Mouse (Mus musculus) myocyte (in vitro differentiated cells): Measurements from ENCODE around the gene Asap2. TPM values are rescaled to one million over a fixed set of nuclear protein-coding genes. Genes with fewer than 3 reads are reported as not detected.

ENCODE experiments used
- H3K27me3 ChIP-seq: one replicate; pipeline ENCODE4 v1.6.1; 2011; ENCODE audit not compliant: control insufficient read depth, insufficient read depth, insufficient read length
- H3K36me3 ChIP-seq: one replicate; pipeline ENCODE4 v1.6.1; 2011; ENCODE audit not compliant: control insufficient read depth, insufficient read depth
- H3K4me2 ChIP-seq: one replicate; pipeline ENCODE4 v1.6.1; 2011; ENCODE audit warnings: low read depth, control low read depth
- H3K4me3 ChIP-seq: one replicate; pipeline ENCODE4 v1.5.1; 2011; ENCODE audit warnings: mild to moderate bottlenecking, control low read depth, moderate library complexity
- H3K79me2 ChIP-seq: one replicate; pipeline ENCODE4 v1.6.1; 2011; ENCODE audit not compliant: control insufficient read depth, insufficient read depth
- H3ac ChIP-seq: one replicate; pipeline ENCODE4 v1.6.1; 2011; ENCODE audit not compliant: control insufficient read depth, insufficient read length
- CEBPB ChIP-seq: IDR thresholded peaks from 2 replicates; pipeline ENCODE4 v1.6.1; 2011; ENCODE audit warnings: mild to moderate bottlenecking, moderate library complexity; ENCODE audit not compliant: poor library complexity, insufficient read depth, severe bottlenecking
- E2F4 ChIP-seq: IDR thresholded peaks from one replicate; pipeline ENCODE4 v1.6.1; 2011; ENCODE audit warnings: mild to moderate bottlenecking, control low read depth, moderate library complexity; ENCODE audit not compliant: insufficient read depth
- MAX ChIP-seq: IDR thresholded peaks from one replicate; pipeline ENCODE4 v1.6.1; 2011; ENCODE audit warnings: low read depth, mild to moderate bottlenecking, control low read depth
- MYOD1 ChIP-seq, 3 experiments: IDR thresholded peaks; one replicate each; pipeline ENCODE4 v1.6.1; 2011; ENCODE audit warnings: control low read depth in 2 of 3, low read depth in 2 of 3, mild to moderate bottlenecking in 2 of 3, moderate library complexity in 1 of 3; ENCODE audit not compliant: insufficient read length in 2 of 3, control insufficient read depth in 1 of 3
- MYOG ChIP-seq, 3 experiments: IDR thresholded peaks; one replicate each; pipeline ENCODE4 v1.6.1; 2011; ENCODE audit warnings: control low read depth in 2 of 3, low read depth in 2 of 3, mild to moderate bottlenecking in 2 of 3; ENCODE audit not compliant: insufficient read length in 2 of 3, control insufficient read depth in 1 of 3, insufficient read depth in 1 of 3
- POLR2A ChIP-seq: IDR thresholded peaks from one replicate; pipeline ENCODE4 v1.6.1; 2011; ENCODE audit warnings: low read depth, mild to moderate bottlenecking, control low read depth, moderate library complexity; ENCODE audit not compliant: insufficient read length
- POLR2AphosphoS2 ChIP-seq: IDR thresholded peaks from one replicate; pipeline ENCODE4 v1.6.1; 2011; ENCODE audit warnings: low read depth, control low read depth; ENCODE audit not compliant: insufficient read length
- REST ChIP-seq: IDR thresholded peaks from one replicate; pipeline ENCODE4 v1.6.1; 2011; ENCODE audit warnings: mild to moderate bottlenecking, control low read depth, moderate library complexity; ENCODE audit not compliant: insufficient read depth, insufficient read length
- SRF ChIP-seq: IDR thresholded peaks from one replicate; pipeline ENCODE4 v1.6.1; 2011; ENCODE audit warnings: low read depth; ENCODE audit not compliant: control insufficient read depth, insufficient read length
- TCF12 ChIP-seq: IDR thresholded peaks from one replicate; pipeline ENCODE4 v1.6.1; 2011; ENCODE audit warnings: mild to moderate bottlenecking, control low read depth; ENCODE audit not compliant: poor library complexity, insufficient read depth, severe bottlenecking
- TCF3 ChIP-seq: IDR thresholded peaks from one replicate; pipeline ENCODE4 v1.6.1; 2011; ENCODE audit warnings: low read depth, control low read depth; ENCODE audit not compliant: insufficient read length
- USF1 ChIP-seq: IDR thresholded peaks from one replicate; pipeline ENCODE4 v1.6.1; 2011; ENCODE audit warnings: low read depth, mild to moderate bottlenecking, control low read depth, moderate library complexity
- polyA plus RNA-seq: library from polyadenylated mRNA; unstranded; fragments of >200 nt; fragmentation: generic; extraction: Trizol; gene quantifications from one replicate; pipeline ENCODE4 v1.2.1, GENCODE M21; 2012; ENCODE audit warnings: missing spikeins

Asap2 gene
- polyA plus RNA-seq, 1 experiment, result 3.2 TPM

DNA sequence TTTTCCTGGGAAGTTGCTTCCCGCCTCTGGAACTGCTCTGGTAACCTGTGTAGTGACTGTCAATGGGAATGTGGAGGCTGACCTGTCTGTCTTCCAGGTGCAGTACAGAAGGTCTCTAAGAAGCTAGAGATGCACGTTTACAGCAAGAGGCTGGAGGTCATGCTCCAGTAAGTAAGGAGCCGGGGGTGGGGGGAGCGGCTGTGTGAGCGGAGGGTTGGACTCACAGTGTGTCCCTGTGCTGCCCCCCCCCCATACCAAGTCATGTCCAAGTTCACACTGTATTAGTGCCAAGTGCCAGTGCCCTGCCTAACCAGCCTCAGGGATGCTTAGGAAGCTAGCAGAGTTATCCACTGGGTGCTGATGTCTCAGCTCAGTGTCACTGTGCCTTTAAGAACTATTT, 321.9 kb downstream of the Asap2 start:
- H3K36me3 ChIP-seq, result peaks cover 13% of the 10 kb centered on the region
- TF ChIP-seq POLR2AphosphoS2 (no peak), POLR2A (no peak), MYOG (IDR thresholded peaks at IDR 0.05; ENCODE audit: control insufficient read depth in 1 of 3, insufficient read depth in 1 of 3, insufficient read length in 2 of 3, low read depth in 2 of 3) (no peak), SRF (no peak), TCF12 (no peak), MYOD1 (IDR thresholded peaks at IDR 0.05; ENCODE audit: control insufficient read depth in 1 of 3, insufficient read length in 2 of 3, low read depth in 2 of 3) (no peak), E2F4 (no peak), REST (no peak), MAX (no peak), CEBPB (no peak)
- H3K4me3 ChIP-seq, result no peak overlapping the region
- no peaks in the 10 kb centered on the region for H3K79me2 ChIP-seq
- no peak overlapping the region for H3ac ChIP-seq
- no peak overlapping the region for H3K4me2 ChIP-seq
- H3K27me3 ChIP-seq, result no peaks in the 10 kb centered on the region

GRCm38 (mm10) chr12:21315923-21316868, 325.9 kb downstream of the Asap2 start, which contains the start of gene Iah1:
Gene Iah1, plus strand, starts transcription at chr12:21316389.
- peaks cover 10% of the 10 kb centered on the region for H3K36me3 ChIP-seq
- no peaks in the 10 kb centered on the region for H3K79me2 ChIP-seq
- peak within 1 kb of the TSS; percentile 51 for H3ac ChIP-seq
- H3K4me3 ChIP-seq, result peak within 1 kb of the TSS; percentile 68
- TF ChIP-seq POLR2A (peak; percentile 92), POLR2AphosphoS2 (peak; percentile 93), SRF (no peak), E2F4 (no peak), USF1 (no peak), MYOD1 (IDR thresholded peaks at IDR 0.05; ENCODE audit: control insufficient read depth in 1 of 3, insufficient read length in 2 of 3, low read depth in 2 of 3) (peak in 1 of 3 experiments; percentile 0), TCF12 (no peak), CEBPB (no peak), MYOG (IDR thresholded peaks at IDR 0.05; ENCODE audit: control insufficient read depth in 1 of 3, insufficient read depth in 1 of 3, insufficient read length in 2 of 3, low read depth in 2 of 3) (no peak), TCF3 (no peak), MAX (no peak), REST (no peak)
- H3K4me2 ChIP-seq, result peak within 1 kb of the TSS; percentile 71
- no peaks in the 10 kb centered on the region for H3K27me3 ChIP-seq

- Histone ChIP-seq H3ac (peak overlapping the region; percentile 51), H3K36me3 (peaks cover 17% of the 10 kb centered on the region)
These were observed 326.6 kb downstream of the Asap2 start for GRCm38 (mm10) chr12:21316869-21317265.

GRCm38 (mm10) chr12:21318143-21318895, 328.1 kb downstream of the Asap2 start:
- peaks cover 26% of the 10 kb centered on the region for H3K36me3 ChIP-seq
- H3K79me2 ChIP-seq, result no peaks in the 10 kb centered on the region
- no peaks in the 10 kb centered on the region for H3K27me3 ChIP-seq
- peak overlapping the region; percentile 68 for H3K4me3 ChIP-seq
- TF ChIP-seq CEBPB (no peak), MYOD1 (IDR thresholded peaks at IDR 0.05; ENCODE audit: control insufficient read depth in 1 of 3, insufficient read length in 2 of 3, low read depth in 2 of 3) (no peak), USF1 (no peak), POLR2AphosphoS2 (no peak), MYOG (IDR thresholded peaks at IDR 0.05; ENCODE audit: control insufficient read depth in 1 of 3, insufficient read depth in 1 of 3, insufficient read length in 2 of 3, low read depth in 2 of 3) (no peak), SRF (no peak), TCF3 (no peak), TCF12 (no peak), REST (no peak), MAX (no peak), POLR2A (no peak), E2F4 (no peak)
- no peak overlapping the region for H3ac ChIP-seq
- H3K4me2 ChIP-seq, result peak overlapping the region; percentile 71

More at GRCm38 (mm10) chr12:21316869-21317265, 326.6 kb downstream of the Asap2 start:
- Histone ChIP-seq H3K4me2 (peak overlapping the region; percentile 71), H3K4me3 (peak overlapping the region; percentile 68), H3K79me2 (no peaks in the 10 kb centered on the region), H3K27me3 (no peaks in the 10 kb centered on the region)
- TF ChIP-seq CEBPB (peak; percentile 99), SRF (no peak)
